Mouse (Mus musculus): Measurements from ENCODE around the gene Dixdc1.
A peak's percentile ranks its signal among the peaks of the same experiment; 100 is the strongest.

Gene Dixdc1

DNA sequence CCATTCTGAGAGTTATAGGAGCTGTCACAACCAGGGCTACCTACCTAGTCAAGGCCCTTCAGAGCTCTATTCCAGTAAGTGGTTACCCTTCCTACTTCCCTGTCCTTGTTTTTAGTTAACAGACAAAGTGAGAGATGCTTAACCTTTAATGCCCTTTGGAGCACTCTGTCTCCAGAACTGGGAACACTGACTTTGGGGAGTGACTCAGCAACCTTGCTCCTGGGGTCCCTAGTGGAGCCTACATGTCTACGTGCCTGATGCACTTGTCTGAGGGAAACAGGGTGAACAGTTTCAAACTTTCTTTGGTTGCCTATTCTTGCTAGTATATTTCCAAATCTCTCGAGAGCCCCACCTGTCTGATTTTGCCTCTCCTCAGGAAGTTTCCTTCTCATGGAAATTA lies 3.4 kb upstream of the Dixdc1 start:
- DNase-seq: no peak

DNA sequence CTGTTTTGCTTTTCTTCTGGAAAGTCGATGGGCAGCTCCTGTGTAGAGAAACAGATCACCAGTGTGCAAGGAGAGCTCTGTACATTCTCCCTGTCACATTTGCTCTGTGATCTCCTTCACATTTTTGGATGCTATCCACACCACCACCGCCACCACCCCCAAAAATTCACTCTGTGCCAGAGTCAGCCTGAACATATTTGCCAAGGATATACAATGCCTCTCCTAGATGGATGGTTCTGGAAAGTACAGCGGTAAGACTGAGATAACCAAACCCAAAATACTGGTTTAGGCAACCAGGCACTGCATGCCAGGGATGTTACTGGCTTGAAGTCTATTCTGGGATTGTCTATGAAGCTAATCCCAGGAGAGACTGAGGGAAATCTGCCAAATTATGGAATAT lies 2.9 kb upstream of the Dixdc1 start:
- DNase-seq: no peak

DNA sequence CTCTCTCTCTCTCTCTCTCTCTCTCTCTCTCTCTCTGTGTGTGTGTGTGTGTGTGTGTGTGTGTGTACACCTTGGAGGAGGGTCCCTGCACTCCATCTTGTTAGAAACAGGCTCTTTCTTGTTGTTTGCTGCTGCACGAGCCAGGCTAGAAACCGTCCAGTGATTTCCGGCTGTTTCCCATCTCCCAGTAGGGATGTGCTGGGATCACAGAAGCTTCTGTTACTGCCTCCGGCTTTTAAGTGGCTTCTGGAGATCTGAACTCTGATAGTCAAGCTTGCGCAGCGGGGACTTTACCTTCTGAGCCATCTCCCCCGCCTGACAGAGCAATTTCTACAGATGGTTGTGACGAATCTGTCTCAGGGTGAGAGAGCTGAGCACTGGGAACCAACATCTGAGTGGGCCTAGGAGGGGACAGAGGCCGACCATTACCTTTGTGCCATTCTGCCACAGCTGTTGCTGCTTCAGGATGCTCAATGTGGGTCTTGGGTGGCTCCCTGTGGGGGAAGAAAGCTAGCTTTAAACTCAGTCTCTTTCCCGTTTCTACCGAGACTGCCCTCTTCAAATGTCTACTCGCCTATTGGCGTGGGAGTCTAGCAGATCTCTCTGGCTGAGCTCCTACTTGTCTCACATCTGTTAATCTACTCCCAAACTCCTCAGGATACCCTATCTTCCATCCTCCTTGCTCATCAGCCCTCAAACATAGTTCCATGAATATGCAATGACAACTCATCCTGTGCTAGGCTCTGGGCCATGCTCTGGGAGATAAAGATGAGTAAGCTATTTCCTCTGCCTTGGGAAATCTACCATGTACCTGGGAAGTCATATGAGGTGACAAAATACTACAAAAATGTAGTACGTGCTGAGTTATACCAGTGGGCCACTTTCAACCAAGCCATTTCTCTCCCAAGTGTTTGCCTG lies 1.8 kb upstream of the Dixdc1 start:
- DNase-seq: no peak

DNA sequence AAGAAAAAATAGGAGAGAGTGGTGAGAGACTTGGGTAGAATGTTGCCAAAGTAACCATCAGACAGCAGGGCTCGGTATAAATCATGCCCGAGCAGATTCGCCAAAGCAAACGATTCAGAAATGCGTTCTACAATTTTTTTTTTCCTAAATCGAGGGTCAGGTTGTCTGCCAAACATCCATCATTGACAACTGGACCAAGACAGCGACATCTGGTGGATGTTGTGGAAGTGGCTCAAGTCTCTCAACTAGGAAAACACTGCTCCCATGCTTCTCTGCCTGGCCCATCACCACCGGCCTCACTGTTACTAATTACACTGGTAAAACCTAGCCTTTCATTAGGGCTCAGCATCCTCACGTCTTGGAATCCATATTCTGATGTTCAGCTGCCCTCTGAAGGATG lies 4.3 kb downstream of the Dixdc1 start:
- DNase-seq: peak; percentile 48 to 70

DNA sequence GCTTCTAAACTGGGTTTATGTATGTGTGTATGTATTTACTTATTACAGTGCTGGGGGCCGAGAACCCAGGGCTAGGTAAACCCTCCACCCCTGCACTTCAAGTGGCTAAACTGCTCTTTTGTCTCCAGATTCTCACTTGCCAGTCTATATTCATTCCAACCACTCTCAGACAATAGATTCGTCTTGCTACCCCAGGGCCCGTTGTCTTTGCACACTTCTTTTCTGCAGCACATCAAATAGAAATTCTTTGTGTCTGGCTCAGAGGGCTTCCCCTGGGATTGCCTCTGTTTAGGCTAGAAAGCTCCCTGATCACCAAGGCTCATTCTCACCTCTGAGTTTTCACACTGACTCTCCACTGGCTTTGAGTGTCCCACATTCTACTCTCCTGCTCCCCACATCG lies 6.8 kb downstream of the Dixdc1 start:
- no peak for DNase-seq

DNA sequence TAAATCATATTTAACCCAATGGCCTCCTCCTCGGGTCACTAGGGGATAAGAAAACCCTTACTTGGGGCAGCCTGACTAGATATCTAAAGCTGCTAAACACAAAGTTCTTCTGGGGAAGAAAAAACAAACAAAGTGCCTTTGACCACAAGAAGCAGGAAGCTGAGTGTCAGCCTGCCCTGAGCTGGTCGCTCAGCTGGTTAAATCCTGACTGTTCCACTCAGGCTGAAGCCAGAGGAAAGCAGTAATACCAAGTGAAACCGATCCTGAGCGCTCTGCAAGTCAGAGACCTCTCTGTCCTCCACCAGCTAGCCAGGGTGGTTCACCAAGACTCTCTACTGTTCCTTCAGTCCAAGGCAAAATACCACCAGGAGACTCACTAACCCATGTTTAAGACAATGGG lies 9.7 kb downstream of the Dixdc1 start:
- no peak for DNase-seq

DNA sequence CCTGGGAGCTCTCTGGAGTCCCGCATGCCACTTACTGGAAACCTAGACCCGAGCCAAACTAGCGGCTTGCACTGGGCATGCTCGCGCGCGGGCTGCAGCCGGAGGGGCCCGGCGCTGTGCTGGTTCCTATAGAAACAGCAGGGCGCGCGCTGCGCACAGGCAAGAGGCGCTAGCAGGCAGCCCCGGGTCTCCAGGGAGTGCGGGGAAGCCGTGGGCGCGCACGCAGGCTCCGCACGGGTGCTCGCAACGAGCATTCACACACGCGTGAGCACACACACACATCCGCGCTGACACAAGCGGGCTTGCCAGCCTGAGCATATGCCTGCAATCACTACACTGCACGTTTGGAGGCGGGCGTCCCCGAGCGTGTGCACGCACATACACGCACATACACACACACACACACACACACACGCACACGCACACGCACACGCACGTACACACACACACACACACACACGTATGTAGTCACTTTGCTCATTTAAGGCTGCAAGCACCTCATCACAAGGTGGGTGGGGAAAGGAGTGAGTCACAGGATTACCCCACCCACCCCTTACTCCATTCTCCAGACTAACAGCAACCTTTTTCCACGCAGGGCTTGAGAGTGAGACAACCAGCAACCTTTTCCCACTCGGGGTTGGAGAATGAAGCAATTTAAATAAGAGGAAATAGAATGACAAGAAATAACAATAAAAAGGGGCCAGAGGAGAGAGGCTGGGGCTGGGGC lies 11.2 kb downstream of the Dixdc1 start:
- peak; percentile 39 to 40 for DNase-seq

DNA sequence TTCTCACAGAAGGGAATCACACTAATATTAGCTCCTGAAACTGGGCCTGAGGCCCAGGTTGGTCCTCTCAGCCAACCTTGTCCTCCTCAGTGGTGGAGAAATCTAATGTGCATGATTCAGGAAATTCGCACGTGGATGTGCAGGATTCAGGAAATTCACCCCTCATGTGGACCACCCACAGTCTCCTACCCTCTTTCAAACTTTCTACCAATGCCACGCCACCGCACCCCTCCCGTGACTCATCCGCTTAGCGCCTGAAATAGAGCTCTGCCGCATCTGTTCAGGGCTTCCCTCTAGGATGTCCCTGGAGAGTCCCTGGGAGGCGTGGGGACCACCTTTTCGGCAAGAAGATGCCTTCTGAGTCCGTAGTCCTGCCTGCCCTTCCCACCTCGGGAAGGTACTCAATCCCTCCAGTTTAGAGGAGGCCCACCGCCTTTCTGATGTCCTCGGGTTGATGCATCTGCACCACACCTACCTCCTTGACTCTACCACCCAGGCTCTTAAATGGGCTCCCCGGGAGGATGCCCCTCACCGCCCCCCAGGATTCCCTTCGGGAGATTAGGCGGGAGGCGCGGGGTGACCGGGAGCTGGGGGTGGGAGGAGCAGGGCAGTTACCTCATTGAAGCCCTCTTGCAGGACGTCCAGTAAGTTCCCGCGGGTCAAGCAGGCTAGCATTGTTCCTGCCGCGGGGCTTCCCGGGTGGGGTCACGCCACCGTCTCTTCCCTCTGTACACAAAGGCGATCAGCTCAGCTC lies 12.0 kb downstream of the Dixdc1 start:
- no peak for DNase-seq

DNA sequence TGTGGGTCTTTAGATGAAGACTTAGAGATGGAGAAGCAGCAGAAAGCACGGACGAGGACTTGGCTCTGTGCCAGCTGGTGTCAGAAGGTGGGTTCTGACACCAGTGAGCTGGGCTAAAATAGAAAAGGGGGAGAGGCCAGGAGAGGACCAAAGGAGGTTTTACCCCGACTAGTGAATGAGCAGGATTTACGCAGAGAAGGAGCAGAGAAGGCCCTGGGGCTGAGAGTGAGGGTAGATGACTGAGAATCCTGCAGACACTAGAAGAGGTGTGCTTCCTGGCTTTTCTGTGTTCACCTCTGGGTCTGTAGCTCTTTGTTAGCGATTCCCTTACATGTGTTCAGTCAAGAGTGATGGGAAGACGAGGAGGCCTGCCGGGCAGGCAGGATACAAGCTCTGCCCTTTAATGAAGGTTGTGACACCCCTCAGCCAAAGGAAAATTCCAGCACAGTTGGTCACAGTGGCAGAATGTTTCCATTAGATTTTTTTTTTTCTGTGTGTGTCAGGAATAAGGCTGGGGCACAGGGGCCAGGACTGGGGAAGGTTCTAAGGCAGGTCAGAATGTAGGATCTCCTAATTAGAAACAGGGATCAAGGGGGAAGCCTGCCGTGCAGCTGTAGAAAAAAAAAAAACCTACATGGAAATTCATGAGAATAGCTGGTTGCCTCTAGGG lies 13.3 kb downstream of the Dixdc1 start:
- no peak for DNase-seq

DNA sequence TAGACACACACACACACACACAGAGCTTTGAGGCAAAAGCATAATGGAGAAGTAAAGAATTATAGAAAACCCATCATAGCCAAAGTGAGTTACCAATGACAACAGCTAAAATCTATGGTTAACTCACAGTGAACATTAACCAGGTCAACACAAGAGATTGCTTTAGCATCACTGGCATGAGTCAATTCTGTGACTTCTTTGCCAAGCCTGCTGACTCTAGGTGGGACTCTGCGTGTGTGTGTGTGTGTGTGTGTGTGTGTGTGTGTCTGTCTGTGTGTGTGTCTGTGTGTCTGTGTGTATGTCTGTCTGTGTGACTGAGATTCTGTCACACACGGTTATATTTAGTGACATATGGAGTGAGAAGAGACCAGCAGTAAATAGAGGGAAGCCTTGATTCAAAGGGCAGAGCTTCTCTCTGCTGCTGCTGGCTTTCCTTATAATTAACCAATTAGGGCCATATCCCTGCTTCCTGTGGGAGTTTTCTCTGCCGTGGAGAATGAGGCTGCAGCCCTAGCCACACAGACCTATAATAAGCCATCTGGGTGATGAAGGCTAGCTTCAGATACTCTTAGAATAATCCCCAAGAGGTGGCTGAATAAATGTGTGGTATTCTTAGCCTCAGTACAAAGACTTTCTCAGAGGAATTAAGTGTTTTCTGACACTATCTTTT lies 14.5 kb downstream of the Dixdc1 start:
- no peak for DNase-seq

DNA sequence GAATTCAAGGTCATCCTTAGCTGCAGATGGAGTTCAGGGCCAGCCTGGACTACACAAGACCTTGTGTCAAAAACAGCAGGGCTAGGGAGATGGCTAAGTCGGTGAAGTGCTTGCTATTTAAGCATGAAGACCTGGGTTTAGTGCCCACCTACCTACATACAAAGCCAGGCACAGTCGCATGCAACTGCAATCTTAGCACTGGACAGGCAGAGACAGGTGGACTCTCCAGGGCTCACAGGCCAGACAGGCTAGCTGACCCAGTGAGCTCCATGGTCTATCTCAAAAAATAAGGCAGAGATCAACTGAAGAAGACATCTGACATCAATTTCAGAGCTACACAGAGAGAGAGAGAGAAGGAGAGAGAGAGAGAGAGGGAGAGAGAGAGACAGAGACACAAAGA lies 15.2 kb downstream of the Dixdc1 start:
- DNase-seq: no peak

DNA sequence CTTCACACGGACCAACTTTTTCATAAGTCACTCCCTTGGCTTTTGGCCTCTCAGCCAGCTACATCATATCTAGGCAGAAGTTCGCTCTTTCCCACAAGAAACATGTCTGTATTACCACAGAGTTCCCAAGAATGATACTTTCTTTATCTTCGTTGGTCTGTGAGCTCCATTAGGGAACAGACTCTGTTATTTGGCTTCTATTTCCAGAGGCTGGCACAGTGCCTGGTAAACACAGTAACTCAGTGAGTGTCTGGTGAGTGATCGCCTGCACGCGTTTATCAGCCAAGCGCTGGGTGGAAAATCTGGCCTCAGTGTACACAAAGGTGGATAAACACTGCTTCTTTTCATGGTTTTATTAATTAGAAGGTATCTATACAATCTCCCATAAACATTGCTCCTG lies 15.9 kb downstream of the Dixdc1 start:
- peak in 1 of 2 experiments; percentile 50 for DNase-seq

DNA sequence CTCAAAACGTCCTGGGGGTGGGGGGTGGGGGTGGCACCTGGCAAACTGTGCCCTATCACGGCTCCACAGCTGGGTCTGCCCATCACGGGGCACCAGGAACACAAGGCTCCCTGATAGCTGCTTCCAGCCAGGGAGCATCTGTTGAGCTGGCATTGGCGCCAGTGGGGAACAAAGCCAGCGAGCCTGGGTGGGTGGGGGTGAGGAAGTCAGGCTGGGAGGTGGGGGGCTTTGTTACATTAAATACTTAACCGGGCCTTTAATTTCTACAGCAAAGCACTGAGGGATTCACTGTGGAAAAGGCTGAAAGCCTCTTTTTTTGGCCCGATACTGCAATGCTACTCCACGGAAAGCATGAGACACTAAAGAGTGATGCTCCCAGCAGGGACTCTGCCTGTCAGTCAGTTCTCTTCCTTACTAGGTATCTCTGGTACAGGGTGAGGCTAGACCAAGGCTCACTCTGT lies 16.8 kb downstream of the Dixdc1 start:
- DNase-seq: no peak

DNA sequence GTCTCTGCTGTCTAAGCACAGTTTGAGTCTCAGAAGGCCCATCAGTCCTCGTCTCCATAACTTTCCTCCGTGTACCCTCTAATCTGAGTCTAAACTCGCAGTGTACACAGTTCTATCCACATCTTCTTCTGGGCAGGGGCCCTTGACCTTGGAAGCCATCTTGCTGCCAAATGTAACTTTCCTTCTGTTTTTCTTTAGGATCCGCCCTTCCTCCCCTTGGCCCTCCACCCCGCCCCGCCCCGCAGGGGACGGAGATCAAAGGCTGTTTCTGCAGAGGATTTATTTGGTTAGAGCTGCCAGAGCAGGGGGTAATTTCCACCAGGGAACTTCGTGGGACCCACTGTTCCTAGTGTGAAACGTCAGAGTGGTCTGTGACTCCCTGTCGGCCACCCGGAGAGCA lies 18.3 kb downstream of the Dixdc1 start:
- no peak for DNase-seq

DNA sequence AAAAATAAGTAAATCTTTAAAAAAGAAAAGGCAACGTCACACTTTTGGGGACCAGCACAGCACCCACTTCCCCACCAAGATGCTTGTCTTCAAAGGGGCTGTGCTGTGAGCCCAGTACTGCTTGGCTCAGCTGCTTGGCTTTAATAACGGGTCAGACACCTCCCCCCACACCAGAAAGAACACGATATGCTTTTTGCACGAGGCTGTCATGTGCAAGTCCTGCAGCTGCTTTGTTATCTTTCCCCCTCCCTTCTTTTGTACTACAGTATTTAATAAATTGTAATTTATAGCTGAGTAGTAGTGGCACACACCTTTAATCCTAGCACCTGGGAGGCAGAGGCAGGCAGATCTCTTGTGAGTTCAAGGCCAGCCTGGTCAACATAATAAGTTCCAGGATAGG lies 20.4 kb downstream of the Dixdc1 start:
- DNase-seq: no peak

DNA sequence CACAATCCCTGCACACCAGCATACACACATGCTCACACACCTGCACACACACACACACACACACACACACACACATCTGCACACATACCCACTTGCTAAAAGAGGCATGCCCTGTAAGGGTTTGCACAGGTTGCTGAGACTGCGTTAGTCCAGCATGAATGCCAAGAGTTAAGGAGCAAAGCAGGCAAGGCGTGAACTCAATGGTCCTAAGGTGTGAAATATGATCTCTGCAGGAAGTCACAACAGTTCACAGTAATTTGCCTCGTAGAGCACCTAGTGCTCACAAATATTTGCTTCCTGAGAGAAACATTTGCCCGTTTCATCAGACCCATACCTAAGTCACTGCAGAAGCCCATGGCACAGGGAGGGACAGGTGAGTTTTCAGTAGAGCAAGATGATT lies 25.1 kb downstream of the Dixdc1 start:
- DNase-seq: no peak

DNA sequence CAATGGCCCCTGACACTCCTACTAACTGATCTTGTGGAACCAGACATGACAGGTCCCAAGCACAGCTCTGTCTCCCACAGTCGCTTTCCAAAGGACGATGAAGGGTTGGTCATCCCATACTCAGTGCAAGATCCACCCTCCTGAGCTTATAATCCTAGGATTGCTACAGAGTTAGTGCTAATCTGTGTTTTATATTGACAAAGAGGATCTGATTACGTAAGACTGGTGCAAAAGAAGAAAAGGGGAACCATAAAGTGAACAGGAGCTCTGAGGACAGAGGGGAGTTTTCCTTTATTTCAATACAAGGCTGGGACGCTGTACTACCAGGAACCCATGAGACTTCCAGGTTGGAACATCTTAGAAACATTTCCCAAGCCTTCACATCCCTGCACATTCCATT lies 28.0 kb downstream of the Dixdc1 start:
- no peak for DNase-seq

DNA sequence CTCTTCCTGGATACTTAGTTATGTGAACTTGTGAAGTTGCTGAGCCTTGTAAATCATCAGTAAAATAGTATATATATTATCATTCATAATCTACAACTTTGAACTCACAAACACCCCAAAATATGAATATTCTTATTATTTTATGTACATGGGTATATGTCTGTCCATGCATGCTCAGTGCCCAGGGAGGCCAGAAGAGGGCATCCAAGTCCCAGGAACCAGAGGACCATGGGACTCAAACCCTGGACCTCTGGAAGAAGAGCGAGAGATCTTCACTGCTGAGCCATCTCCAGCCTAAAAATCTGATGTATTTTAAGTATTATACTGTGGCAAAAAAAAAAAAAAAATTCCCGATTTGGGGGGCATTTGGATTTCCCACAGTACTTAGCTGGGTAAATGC lies 30.2 kb downstream of the Dixdc1 start:
- peak in 1 of 2 experiments; percentile 43 for DNase-seq

DNA sequence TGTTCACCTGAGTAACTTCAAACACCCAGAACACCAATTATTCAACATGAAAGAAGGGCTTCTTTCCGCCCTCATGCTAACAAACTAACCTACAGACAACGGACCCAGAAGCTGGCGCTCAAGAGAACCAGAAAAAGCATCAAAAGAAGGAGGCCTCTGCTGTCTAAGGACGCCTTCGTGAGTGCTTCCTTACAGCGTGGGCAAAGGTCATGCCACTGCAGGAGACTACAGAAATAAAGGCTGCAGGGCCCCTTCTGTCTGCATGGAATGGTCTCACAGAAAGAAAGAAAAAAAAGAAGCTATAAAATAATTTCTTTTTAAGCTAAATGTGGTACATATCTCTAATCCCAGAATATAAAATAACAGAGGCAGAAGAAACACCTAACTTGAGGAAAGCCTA lies 34.4 kb downstream of the Dixdc1 start:
- no peak for DNase-seq

DNA sequence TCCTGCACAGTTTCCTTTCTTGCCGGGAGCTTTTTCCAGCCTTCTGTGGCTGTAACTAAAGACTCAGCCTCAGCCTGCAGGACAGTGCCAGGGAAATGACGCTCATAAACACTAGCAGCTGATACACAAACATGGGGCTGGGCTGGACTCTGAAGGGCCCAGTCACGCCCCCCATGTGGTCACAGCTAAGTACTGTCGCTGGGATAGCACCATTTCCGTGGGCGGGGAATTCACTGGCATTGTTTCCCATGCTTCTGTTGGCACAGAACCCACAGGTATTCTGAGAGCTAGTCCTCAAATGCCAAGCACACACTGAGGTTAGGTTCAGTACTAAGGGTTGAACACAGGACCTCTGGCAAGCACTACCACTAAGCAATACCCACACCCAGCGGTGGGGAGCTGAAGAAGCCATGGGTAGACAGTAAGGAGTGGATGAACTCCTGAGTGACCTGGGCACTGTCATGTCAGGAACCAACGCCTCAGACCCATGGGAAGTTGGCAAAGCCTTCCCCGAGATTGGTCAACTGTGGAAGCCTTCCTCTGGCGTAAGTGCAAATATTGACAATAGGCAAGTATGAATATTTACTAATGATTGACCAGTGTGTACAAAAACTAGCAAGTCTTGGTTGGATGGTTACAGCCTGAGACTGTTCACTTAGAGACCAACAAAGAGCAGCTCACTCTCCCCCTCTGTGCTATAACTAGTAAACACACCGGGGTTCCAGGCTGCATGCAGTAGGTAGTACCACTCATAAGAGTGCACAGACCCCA lies 38.2 kb downstream of the Dixdc1 start:
- DNase-seq: peak in 1 of 2 experiments; percentile 31

All from kidney, adult 8-10 months (tissue).